Mouse (Mus musculus) layer of hippocampus, adult 9-11 months (tissue): ENCODE results near the gene Uqcr11.

Experiments used
- DNase-seq: peaks from one replicate; pipeline ENCODE4 v3.0.0; 2022

Gene Uqcr11

DNA sequence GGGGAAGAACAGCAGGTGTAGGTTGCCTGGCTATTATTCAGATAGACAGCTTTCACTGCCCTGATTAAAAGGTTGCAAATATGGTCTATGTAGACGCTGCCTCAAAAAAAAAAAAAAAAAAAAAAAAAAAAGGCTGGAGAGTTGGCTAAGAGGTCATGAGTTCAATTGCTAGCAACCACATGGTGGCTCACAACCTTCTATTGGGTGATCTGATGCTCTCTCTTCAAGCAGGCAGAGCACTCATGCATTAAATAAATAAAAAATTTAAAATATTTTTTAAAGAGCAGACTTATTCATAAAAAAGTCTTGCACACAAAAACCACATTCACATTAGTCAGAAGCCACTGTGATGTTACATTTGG lies 8.5 kb downstream of the Uqcr11 start:
- no peak for DNase-seq

DNA sequence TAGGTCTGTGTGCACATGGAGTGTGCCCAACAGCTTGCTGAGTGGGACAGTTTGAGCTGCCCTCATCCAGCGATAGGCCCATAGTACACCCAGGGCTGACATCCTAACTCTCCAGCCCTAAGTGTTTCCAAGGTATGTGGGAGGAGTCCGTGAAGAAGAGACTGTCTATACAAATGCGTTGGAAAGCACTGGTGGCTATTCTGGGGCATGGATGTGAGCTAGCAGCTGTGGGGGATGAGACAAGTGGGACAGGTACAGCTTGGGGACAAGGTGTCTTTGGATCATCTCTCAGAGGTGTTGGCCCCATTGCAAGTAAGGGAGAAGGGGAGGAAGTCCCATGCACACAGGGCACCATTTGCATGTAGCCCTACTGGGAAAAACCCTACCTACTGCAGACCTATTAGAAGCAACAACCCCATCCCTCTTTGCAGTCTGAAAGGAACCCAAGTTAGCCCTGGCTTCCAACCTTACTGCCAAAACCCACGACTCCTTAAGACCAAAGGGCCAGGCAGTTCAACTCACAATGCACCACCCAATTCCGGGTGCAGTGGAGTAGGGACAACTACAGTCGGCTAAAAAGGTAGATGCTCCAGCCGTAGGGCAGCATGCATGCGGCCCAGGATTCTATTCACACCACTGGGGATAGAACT lies 9.0 kb downstream of the Uqcr11 start:
- DNase-seq = no peak

DNA sequence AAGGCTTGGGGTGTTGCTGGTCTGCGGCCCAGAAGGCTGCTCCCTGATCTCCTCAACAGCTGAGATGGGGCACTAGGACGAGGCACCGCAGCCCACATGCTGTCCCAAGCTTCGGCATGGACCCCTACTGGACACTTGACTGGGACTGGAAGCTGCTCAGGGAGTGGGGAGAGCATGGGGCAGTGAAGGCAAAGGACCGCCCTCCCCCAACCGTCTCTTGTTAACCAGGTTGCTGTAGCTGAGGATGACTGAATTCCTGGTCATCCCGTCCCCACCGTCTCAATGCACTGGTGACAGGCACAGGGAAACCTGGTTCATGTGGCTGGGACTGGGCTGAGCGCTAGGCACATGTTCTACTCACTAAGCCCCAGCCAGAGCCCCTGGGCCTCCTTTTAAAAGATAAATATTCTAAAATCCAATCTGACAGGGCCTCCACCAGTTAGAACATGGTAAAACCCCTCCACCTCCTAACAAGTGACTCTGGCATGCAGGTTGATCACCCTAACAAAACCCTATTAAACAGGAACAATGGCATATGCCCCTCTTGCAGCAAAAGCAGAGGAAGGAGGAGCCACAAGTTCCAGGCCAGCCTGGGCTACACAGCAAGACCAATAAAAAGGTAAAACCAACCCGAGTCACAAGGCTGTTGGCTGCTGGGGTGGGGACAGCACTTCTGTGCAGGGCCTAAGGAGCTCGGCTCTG lies 9.7 kb downstream of the Uqcr11 start:
- no peak for DNase-seq

DNA sequence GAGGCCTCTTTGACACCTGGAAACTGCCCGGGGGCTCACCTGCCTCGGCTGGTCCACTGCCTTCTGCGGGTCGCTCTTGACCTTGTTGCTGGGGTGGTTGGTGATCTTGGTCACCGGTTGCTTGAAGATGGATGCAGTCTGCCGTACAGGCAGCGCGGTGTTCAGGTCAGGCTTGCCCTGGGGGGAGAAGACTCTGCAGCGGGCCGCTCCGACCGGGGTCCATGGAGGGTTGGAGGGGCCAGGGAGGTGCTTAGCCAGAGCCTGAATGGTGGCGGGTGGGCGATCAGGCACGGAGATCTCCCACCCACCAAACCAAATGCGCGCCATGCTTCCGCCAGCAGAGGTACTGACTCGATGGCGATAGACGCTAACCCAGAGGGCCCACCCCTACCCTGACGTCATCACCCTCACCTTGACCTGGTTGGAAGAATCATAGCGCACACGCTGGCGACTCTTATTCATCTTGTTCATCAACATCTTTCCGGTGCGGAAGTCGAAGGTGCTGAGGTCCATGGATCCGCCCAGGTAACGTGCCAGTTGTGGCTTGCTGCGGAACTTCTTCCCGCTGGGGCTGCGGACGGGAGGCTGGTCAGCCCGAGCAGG lies 11.5 kb downstream of the Uqcr11 start:
- DNase-seq = no peak

DNA sequence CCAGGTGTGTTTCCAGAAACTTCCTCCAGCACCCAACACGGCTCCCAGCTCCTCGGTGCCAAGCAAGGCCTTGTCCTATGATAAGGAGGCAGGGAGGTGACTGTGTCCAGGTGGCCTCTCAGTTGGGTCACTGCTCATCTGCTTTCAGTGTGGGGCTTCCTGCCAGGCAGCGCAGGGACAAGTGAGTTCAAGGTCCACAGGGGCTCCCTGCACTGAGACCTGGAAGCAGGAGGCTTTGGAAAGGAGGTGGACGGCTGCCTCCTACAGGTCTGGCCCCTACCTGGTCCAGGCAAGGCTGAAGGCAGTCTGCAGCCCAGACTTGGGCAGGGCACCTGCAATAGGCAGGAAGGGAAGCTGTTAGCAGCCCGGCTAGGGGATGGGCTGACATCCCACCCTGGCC lies 13.9 kb downstream of the Uqcr11 start:
- DNase-seq = no peak

DNA sequence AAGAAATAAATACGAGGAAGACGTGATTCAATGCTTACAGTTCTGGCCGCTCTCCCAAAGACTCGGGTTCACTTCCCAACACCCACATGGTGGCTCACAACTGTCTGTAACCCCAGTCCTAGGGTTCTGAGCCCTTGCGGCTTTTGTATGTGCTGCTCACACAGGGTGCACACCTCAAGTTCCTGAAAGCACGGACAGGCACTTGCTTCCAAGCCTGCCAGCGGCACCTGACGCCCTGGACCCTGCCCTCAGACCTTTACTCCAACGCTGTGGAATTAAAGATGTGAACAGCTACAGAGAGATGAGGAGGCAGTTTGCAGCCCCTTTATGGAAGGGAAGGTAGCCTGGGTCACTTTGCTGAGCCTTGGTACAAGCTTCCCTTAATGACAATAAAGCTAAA lies 15.9 kb downstream of the Uqcr11 start:
- DNase-seq = no peak

DNA sequence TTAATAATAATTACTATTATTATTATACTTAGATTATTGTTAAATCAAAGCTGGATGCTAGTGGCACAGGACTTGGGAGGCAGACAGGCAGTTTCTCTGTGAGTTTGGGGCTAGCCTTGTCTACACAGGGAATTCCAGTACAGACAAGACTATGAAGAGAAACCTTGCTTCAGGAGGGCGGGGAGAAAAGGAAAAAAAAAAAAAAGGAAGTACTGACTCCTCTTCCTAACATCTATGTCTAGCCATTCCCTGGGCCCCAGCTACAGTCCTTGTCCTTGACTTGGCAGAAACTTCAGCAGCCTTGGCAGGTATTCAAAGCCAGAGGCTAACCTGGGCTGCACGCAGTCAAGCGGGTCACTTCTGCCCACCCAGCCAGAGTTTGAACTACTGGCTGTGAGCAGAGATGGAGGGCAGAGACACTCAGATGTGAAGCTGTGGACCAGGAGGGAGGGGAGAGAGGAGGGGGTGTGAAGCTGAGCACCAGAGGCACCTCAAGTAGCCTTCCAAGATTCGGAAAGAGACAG lies 17.4 kb downstream of the Uqcr11 start:
- DNase-seq = no peak

DNA sequence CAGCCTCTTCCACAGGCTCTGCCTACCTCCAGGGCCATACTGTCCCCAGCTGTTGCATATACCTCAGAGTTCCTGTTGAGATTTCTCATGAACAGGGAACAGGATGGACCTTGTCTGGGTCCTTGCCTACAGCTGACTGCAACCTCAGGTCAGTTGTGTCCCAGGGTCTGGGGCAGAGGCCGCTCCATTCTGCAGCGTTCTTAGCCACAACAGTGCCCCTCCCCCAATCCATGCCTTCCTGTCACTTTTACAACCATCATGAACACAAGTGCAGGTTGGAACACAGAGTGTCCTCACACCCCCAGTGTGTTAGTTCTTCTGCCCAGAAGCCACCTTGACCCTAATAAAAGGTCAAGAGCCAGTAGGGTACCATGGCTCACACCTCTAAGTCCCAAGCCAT lies 17.9 kb downstream of the Uqcr11 start:
- no peak for DNase-seq

DNA sequence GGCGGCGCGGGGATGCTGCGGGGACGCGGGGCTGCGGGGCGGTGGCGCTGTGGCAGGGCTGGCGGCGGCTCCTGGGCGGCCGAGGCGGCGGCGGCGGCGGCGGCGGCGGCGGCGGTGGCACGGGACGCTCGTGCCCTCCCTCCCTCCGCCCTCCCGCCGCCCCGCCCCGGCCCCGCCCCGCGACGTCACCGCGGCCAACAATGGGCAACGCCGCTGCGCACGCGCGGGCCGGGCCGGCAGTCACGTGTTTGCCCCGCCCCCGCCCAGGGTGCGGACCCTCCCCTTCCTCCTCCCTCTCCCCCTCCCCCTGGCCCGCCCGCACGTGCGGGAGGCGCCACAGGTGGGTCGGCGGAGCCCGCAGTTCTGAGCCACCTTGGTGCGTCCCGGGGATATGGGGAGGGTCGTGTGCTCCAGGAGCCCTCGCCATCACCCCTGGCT lies 19.1 kb downstream of the Uqcr11 start, which contains the start of gene Mex3d:
Gene Mex3d (minus strand): TSS at position 138 of the 438 bp plus-strand sequence.
- DNase-seq = peak; percentile 84

DNA sequence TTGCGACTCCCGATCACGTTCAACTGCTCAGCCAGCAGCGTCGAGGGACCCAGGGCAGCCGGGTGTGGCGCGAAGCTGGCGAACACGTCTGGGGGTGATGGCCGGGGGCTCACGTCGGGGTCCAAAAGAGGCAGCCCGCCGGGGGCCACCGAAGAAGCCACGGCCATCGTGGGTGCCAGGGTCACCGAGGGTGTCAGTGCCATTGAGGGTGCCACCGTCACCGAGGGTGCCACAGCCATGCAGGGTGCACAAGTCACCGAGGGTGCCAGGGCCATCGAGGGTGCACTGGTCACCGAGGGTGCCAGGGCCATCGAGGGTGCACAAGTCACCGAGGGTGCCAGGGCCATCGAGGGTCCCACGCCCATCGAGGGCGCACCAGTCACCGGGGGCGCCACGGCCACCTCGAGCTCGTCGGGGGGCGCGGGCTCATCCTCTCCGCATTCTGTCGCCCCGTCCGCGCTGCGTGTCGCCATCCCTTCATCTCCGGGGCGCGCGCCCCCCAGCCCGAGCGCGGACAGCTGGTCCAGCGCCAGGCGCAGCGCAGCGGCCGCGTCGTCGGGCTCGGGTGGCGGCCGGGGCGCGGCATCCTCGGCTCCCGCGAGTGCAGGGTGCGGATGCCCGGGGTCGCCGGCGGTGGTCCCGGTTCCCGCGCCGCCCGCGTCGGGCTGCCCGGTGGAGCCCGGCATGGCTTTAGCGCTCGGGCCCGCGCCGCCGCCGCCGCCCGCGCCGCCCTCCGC lies 19.7 kb downstream of the Uqcr11 start:
- DNase-seq = no peak

DNA sequence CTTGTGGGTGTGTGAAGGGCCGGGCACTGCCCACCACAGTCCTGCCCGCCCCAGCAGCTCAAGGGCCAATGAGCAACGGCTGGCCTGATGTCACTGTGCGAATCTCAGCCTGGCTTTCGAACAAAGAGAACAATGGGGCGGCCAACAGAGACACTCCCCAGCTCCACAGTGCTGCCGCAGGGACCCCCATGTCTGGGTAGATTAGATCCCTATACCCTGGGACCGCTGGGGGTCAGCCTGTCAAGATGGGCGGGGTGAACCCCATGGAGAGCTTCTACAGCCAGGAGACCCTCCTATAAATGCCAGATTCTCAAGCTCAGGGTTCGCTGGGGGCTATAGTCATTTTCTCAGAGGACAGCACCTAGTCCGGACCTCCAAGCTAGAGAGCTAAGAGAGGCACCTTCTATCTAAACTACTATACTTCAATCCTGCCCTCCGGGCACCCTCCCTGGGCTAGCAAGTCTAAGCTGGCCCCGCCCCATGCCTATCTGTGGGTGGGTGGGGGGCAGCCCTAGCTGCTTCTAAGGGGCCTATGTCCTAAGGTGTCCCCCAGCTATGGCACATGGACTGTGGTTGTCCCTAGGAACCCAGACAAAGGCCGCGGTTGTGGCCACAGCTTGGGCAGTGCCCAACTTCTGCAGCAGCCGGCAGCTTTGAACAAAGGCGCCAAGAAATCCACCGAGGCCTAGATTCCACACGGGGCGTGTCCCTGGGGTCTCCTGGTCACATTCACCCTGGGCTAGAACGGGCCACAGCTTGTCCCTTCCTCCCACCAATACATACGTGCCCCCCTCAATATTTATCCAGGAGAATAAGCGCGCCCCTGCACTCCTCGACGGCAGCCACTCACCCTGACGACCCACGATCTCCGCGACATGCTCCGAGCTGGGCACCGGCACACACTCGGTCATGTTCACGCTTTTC lies 20.6 kb downstream of the Uqcr11 start:
- DNase-seq = no peak

DNA sequence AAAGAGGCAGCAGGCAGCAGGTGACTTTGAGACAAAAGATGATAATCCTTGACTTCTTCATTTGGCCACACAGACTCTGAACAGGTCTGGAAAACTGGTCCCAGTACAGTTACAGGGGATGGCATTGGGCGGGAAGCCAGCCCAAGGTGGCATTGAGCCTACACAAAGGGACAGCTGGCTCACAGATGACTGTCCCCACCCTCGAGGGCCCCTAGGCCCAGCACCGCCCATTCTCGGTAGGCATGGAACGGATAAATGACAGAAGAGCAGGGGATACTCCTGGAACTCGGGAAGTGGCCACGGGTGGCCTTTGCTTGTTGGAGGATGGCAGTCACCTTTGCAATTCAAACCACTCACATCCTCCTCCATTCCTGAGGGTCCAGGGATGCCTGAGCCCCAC lies 21.3 kb downstream of the Uqcr11 start:
- no peak for DNase-seq

DNA sequence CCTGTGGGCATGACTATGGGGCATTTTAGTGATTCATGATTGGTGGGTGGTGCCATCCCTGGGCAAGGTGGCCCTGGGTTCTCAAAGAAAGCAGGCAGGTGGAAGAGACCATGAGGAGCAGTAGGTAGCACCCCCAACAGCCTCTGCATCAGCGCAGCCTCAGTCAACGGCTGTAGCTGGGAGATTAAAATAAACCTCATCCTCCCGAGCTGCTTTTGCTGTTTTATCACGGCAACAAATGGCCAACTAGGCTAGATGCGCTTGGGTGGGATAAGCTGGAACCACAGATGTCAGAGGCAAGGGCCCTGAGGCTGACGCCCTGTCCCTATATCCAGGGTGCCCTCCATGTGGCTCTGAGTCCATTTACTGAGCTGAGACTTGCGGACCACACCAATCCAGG lies 21.9 kb downstream of the Uqcr11 start:
- DNase-seq = no peak

DNA sequence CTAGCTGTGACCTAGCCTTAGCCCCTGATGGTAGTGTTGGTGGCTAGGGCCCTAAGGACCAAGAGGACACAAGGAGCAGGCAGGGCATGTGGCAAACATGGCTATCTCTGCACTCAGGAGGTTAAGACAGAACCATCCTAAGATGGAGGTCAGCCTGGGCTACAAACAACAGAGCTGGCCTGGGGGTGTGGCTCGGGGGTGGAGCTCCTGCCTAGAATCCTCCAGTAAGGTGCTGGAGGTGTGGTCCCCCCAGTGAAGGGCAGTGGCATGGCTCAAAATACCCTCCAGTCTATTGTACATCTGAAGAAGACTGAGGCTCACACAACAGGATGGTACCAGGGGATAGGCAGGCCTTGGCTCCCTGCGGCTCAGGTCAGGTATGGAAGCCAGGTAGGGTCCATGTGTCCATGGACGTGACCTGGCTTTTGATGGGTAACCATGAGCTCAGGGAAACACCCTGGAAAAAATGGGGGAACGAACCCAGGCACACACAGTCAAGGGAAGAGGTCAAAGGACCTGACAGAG lies 22.5 kb downstream of the Uqcr11 start:
- no peak for DNase-seq

DNA sequence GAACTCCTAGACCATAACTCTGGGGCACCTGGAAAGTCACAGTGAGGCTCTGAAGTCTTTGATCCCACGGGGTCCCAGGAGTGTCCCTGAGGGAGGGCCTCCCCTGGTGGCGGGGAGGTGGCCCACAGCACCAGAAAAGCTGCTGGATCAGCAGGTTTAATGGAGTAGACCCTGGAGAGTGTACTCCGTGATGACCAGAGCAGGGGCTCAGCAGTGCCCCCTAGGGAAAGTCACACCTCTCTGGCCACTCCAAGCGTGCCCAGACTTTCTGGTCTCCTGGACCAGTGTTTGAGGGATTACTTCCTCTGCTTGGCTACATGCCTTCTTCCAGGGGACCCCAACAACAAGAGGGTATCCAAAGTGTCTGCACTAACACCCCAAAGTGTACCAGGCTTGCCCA lies 23.2 kb downstream of the Uqcr11 start:
- no peak for DNase-seq

DNA sequence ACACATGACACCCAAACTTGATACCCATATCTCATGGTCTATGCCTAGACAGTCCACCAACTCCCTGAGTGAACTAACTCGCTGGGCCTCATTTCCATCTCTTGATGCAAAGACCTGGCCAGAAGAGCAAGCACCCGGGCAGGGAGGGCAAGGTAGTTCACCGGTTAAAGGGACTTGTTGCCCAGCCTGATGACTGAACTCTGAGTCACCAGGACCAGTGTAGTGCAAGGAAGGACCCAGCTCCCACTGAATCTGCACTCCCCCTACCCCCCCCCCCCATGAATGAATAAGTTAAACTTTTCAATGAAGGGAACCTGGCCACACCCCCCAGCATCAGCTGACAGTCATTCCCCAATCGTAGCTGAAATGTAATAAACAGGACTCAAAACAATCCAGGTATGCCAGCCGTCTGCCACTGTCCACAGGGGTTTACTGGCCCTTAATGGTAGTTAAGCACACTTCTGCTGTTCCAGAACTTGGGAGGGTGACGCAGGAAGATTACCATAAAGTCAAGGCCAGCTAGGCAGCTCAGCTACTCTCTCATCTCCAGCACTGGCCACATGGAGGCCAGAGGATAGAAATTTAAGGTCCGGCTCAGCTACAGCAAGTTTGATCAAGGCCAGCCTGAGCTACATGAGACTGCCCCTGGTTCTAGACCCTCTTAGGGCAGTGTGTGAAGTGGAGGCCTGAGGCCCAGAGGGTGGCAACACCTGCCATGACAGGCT lies 23.8 kb downstream of the Uqcr11 start:
- no peak for DNase-seq

DNA sequence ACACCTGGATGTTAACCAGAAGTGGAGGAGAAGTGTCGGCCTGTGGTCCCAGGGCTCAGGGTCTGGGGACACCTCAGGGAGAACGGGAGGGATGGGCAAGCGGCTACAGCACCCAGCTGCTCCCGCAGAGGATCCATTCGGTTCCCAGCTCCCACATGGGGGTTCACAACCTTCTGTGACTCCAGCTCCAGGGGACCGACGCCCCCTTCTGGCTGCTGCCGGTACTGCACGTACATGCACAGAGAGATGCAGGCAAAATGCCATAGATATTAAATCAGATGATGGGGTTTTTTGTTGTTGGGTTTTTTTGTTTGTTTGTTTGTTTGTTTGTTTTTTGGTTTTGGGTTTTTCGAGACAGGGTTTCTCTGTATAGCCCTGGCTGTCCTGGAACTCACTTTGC lies 28.9 kb downstream of the Uqcr11 start:
- DNase-seq = no peak

DNA sequence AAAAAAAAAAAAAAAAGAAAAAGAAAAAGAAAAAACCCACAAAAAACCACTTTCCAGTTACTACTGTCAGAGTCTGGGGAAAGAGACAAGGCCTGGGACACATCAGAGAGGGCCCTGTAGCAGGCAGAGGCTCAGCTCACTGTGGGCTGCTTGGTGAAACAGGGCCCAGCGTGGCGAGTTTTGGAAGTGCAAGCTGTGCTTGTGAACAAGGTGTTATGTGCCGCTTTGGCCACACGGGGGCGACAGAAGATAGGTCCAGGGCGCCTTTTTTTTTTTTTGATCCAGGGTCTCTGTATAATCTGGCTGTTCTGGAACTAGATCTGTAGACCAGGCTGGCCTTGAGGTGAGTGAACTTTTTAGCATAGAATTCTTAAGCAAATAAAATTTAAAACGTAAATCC lies 30.5 kb downstream of the Uqcr11 start:
- peak; percentile 91 for DNase-seq

DNA sequence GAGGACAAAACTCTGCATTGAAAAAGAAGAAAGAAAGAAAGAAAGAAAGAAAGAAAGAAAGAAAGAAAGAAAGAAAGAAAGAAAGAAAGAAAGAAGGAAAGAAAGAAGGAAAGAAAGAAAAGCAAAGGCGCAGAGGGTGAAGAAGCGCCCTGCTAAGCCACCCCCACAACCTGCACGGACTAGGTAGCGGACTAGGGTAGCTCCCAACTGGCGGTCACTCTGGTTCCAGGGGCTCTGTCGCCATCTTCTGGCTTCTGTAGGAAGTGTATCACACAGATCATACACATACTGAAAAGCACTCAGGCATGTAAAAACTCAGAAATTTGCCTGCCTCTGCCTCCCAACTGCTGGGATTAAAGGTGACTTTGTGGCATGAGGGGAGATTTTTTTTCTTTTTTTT lies 32.6 kb downstream of the Uqcr11 start:
- DNase-seq = no peak

DNA sequence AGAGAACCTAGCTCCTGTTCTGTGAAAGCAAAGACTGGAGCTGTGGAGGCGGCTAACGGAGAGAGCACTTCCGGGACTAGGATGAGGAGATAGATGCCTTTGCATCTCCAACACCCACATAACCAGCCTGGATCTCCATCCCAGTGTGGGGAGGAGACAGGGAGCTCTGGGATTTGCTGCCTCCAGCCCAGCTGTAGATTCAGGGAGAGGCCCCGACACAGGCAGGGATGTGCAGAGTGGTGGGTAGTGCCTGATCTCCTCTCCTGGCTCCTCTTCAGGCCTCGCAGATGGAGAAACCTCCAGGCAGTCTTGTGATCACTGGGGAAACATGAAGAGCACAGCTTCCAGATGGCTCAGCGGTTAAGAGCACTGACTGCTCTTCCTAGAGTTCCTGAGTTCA lies 33.9 kb downstream of the Uqcr11 start:
- DNase-seq = peak; percentile 66

DNA sequence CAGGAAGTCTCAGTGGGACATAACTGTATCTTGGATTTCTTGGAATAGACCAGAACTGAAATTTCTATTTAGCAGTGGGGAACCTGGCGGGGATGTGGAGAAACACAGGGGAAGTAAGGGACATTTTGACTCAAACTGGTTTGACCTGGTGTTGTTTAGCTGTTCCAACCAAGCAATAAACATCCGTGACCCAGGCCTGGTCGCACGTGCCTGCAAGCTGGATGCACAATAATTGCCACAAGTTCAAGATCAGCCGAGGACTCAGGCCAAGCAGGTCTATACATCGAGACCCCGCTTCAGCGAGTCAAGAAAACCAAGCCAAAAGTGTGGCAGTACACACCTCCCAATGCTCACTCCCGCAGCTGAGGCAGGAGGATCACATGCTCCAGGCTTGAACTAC lies 34.6 kb downstream of the Uqcr11 start:
- DNase-seq = no peak
